Comparison of ENCODE assay signal across 27 mouse cellular contexts in the genomic region with DNA sequence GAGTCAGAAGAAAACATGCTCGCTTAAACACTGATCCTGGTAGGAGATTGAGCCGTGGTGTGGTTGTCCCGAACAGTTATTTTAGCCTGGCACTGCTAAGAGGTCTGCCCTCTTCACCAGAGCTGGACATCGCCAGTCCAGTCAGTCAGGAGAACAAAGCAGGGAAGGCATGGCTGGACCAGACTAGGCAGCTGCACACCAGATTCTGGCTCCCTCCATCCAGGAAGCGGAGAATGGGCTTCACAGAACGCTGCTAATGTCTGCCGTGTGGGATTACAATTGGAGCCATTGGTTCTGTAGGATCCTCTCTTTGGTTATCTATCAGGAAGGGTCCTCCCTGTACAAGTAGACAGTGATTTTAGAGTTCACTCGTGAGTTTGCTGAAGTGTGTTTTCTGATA.
A peak's percentile ranks its signal among the peaks of the same experiment; 100 is the strongest.
DNase-seq lines count a peak whose midpoint lies in the region; ATAC-seq and TF ChIP-seq lines count a peak whose summit lies in the region.
"Had no signal": no experiment of that assay in that cellular context is flagged by ENCODE, and none has a peak within 500 bp of the region (broad histone marks: within the 10 kb centered on the region; RNA-seq: fewer than 3 reads in every experiment).

No protein-coding gene starts in this region.

- intact Hi-C loops in heart, postnatal 25 days (cut with DNase I) = loop anchor here (10.0 kb wide), 1 partner anchor 204 kb away; no protein-coding TSS in a partner anchor

- 0 out of 2 replicates have a peak, but pooled peaks cover 5% of the 10 kb centered on the region for H3K4me1 ChIP-seq in heart, embryonic 12.5 days (replicated peaks)
- H3K4me1 ChIP-seq in hindbrain, embryonic 10.5 days (replicated peaks) = peaks cover 11% of the 10 kb centered on the region
- no peaks in the 10 kb centered on the region for H3K4me1 ChIP-seq in hindbrain, postnatal 0 days (ENCODE audit: insufficient read depth, low read length)
- H3K4me1 ChIP-seq in midbrain, embryonic 11.5 days (ENCODE audit: control insufficient read depth, insufficient read depth, low read length) = no peaks in the 10 kb centered on the region
- no peaks in the 10 kb centered on the region for H3K4me1 ChIP-seq in midbrain, embryonic 14.5 days (ENCODE audit: control insufficient read depth, insufficient read depth, low read length)
- H3K4me1 ChIP-seq: forebrain, embryonic 15.5 days; hindbrain, embryonic 15.5 days; lung, embryonic 15.5 days; stomach, embryonic 15.5 days had no signal

- peak overlapping the region; percentile 53 for H3K4me2 ChIP-seq in heart, embryonic 12.5 days
- H3K4me2 ChIP-seq in hindbrain, postnatal 0 days (ENCODE audit: low read depth, low read length) = no peak overlapping the region
- no peak overlapping the region for H3K4me2 ChIP-seq in midbrain, embryonic 11.5 days
- no peak overlapping the region for H3K4me2 ChIP-seq in midbrain, embryonic 14.5 days (ENCODE audit: low read length)
- H3K4me2 ChIP-seq: forebrain, embryonic 15.5 days; hindbrain, embryonic 15.5 days; limb, embryonic 13.5 days; liver, embryonic 11.5 days; lung, embryonic 15.5 days; midbrain, embryonic 12.5 days; stomach, embryonic 15.5 days had no signal

- peak; percentile 28 for DNase-seq in embryo, embryonic 10 days (ENCODE audit: low spot score)
- no peak for DNase-seq in embryo, embryonic 9.5 days (ENCODE audit: extremely low spot score)
- DNase-seq in heart, postnatal 25 days (ENCODE audit: low spot score) = no peak
- peak; percentile 19 for DNase-seq in hindbrain, embryonic 10.5 days (ENCODE audit: low spot score)
- no peak for DNase-seq in hindbrain, postnatal 0 days (ENCODE audit: low spot score)
- peak; percentile 87 for DNase-seq in midbrain, embryonic 11.5 days (ENCODE audit: low spot score, missing footprints)
- DNase-seq in midbrain, embryonic 14.5 days = no peak
- DNase-seq: adrenal gland, adult 8-10 months; cerebellum, adult 2 months; cerebellum, postnatal 14 days; gastrocnemius, postnatal 25 days; kidney, adult 9 months; kidney, postnatal 14 days; layer of hippocampus, adult 9-11 months; right cerebral cortex, postnatal 25 days; thymus, postnatal 25 days had no signal

- TF ChIP-seq CTCF in hindbrain, postnatal 0 days (IDR thresholded peaks at IDR 0.05; ENCODE audit: low read depth) = no peak

- peaks cover 40% of the 10 kb centered on the region; the same call in 1 of the 2 replicates for H3K27me3 ChIP-seq in heart, embryonic 12.5 days (replicated peaks)
- H3K27me3 ChIP-seq in hindbrain, embryonic 10.5 days (ENCODE audit: insufficient read depth, poor library complexity, severe bottlenecking) = peaks cover 76% of the 10 kb centered on the region
- peaks cover 7% of the 10 kb centered on the region; the same call in 1 of the 2 replicates for H3K27me3 ChIP-seq in hindbrain, postnatal 0 days (ENCODE audit: insufficient read depth, low read length)
- peaks cover 39% of the 10 kb centered on the region for H3K27me3 ChIP-seq in midbrain, embryonic 11.5 days (ENCODE audit: control insufficient read depth, insufficient read depth, low read length)
- H3K27me3 ChIP-seq in midbrain, embryonic 14.5 days (ENCODE audit: control insufficient read depth, insufficient read depth, low read length) = peaks cover 60% of the 10 kb centered on the region
- H3K27me3 ChIP-seq: CH12.LX had no signal

- no peak for ATAC-seq in heart, embryonic 12.5 days (ENCODE audit: insufficient number of reproducible peaks, low FRiP score)
- no peak for ATAC-seq in hindbrain, postnatal 0 days
- ATAC-seq in midbrain, embryonic 11.5 days (ENCODE audit: low FRiP score) = no peak
- no peak for ATAC-seq in midbrain, embryonic 14.5 days (ENCODE audit: low FRiP score, low TSS enrichment)
- ATAC-seq: forebrain, embryonic 15.5 days; intestine, embryonic 16.5 days had no signal

- H3K4me3 ChIP-seq in heart, embryonic 12.5 days = 0 out of 2 replicates have a peak overlapping the region, but pooled peaks have one; percentile 19
- no peak overlapping the region; the same call in 1 of the 2 replicates for H3K4me3 ChIP-seq in hindbrain, embryonic 10.5 days
- H3K4me3 ChIP-seq in hindbrain, postnatal 0 days (ENCODE audit: low read length) = no peak overlapping the region
- H3K4me3 ChIP-seq in midbrain, embryonic 11.5 days (ENCODE audit: low read depth, low read length) = no peak overlapping the region
- no peak overlapping the region for H3K4me3 ChIP-seq in midbrain, embryonic 14.5 days (replicated peaks; ENCODE audit: low read depth, low read length)
- H3K4me3 ChIP-seq: forebrain, embryonic 15.5 days; hindbrain, embryonic 15.5 days; limb, embryonic 13.5 days; lung, embryonic 15.5 days; midbrain, embryonic 12.5 days; stomach, embryonic 15.5 days had no signal

- H3K9me3 ChIP-seq in heart, embryonic 12.5 days (replicated peaks) = no peaks in the 10 kb centered on the region
- H3K9me3 ChIP-seq in hindbrain, embryonic 10.5 days = no peaks in the 10 kb centered on the region
- no peaks in the 10 kb centered on the region for H3K9me3 ChIP-seq in hindbrain, postnatal 0 days (ENCODE audit: low read length)
- H3K9me3 ChIP-seq in midbrain, embryonic 11.5 days (ENCODE audit: control insufficient read depth, low read length) = no peaks in the 10 kb centered on the region
- no peaks in the 10 kb centered on the region for H3K9me3 ChIP-seq in midbrain, embryonic 14.5 days (ENCODE audit: control insufficient read depth, low read length)
- H3K9me3 ChIP-seq: forebrain, embryonic 15.5 days; hindbrain, embryonic 15.5 days; limb, embryonic 13.5 days; lung, embryonic 15.5 days; midbrain, embryonic 12.5 days; stomach, embryonic 15.5 days had no signal

- 34% methylated on average over 8 of the region's 8 CpGs for WGBS in heart, embryonic 12.5 days
- 41% methylated on average over 8 of the region's 8 CpGs for WGBS in hindbrain, embryonic 10.5 days
- WGBS in hindbrain, postnatal 0 days = 41% methylated on average over 8 of the region's 8 CpGs
- 36% methylated on average over 8 of the region's 8 CpGs for WGBS in midbrain, embryonic 11.5 days
- WGBS in midbrain, embryonic 14.5 days = 40% methylated on average over 8 of the region's 8 CpGs

- H3K36me3 ChIP-seq in heart, embryonic 12.5 days = no peaks in the 10 kb centered on the region
- H3K36me3 ChIP-seq in hindbrain, embryonic 10.5 days = no peaks in the 10 kb centered on the region
- H3K36me3 ChIP-seq in hindbrain, postnatal 0 days (ENCODE audit: insufficient read depth, low read length) = no peaks in the 10 kb centered on the region
- H3K36me3 ChIP-seq in midbrain, embryonic 11.5 days (ENCODE audit: control insufficient read depth, insufficient read depth, low read length) = no peaks in the 10 kb centered on the region
- H3K36me3 ChIP-seq in midbrain, embryonic 14.5 days (ENCODE audit: control insufficient read depth, insufficient read depth, low read length) = no peaks in the 10 kb centered on the region
- H3K36me3 ChIP-seq: forebrain, embryonic 15.5 days; G1E; hindbrain, embryonic 15.5 days; limb, embryonic 13.5 days; lung, embryonic 15.5 days; midbrain, embryonic 12.5 days; stomach, embryonic 15.5 days had no signal

- no peak overlapping the region for H3K9ac ChIP-seq in heart, embryonic 12.5 days
- no peak overlapping the region for H3K9ac ChIP-seq in hindbrain, postnatal 0 days (replicated peaks; ENCODE audit: low read length)
- no peak overlapping the region for H3K9ac ChIP-seq in midbrain, embryonic 11.5 days (ENCODE audit: low read length)
- H3K9ac ChIP-seq in midbrain, embryonic 14.5 days (replicated peaks; ENCODE audit: low read length) = no peak overlapping the region
- H3K9ac ChIP-seq: forebrain, embryonic 15.5 days; hindbrain, embryonic 15.5 days; limb, embryonic 13.5 days; lung, embryonic 15.5 days; midbrain, embryonic 12.5 days; stomach, embryonic 15.5 days had no signal

- H3K27ac ChIP-seq in heart, embryonic 12.5 days (ENCODE audit: poor library complexity, severe bottlenecking) = no peak overlapping the region
- H3K27ac ChIP-seq in hindbrain, embryonic 10.5 days = no peak overlapping the region
- H3K27ac ChIP-seq in hindbrain, postnatal 0 days = no peak overlapping the region
- H3K27ac ChIP-seq in midbrain, embryonic 11.5 days (ENCODE audit: low read depth, low read length) = no peak overlapping the region
- H3K27ac ChIP-seq in midbrain, embryonic 14.5 days (replicated peaks; ENCODE audit: low read depth, low read length) = no peak overlapping the region
- H3K27ac ChIP-seq: forebrain, embryonic 15.5 days; hindbrain, embryonic 15.5 days; limb, embryonic 13.5 days; lung, embryonic 15.5 days; midbrain, embryonic 12.5 days; stomach, embryonic 15.5 days had no signal

Comparison
In these comparisons a context has a peak if more than half of its experiments do, and no peak if none do; other contexts are left out.
1. DNase-seq: peak in embryo, embryonic 10 days (single experiment), hindbrain, embryonic 10.5 days (single experiment) and midbrain, embryonic 11.5 days (single experiment); none in embryo, embryonic 9.5 days (single experiment), heart, postnatal 25 days (single experiment), hindbrain, postnatal 0 days (single experiment) and midbrain, embryonic 14.5 days (single experiment).